Mouse (Mus musculus): ENCODE results near the gene Sucla2.
"Not testable (repeated sequence)": the region's sequence is repeated elsewhere in the genome, so short reads cannot be mapped to it uniquely, and the experiment has no call there.

- TF ChIP-seq CTCF (conservative IDR thresholded peaks at IDR 0.05 in 1 of 2, IDR thresholded peaks at IDR 0.05 in 1 of 2; ENCODE audit: low read depth in 2 of 2, low read length in 2 of 2); CHD1 (IDR thresholded peaks at IDR 0.05; ENCODE audit: low read depth, low read length); MAZ (IDR thresholded peaks at IDR 0.05; ENCODE audit: low read depth, low read length); POLR2A (IDR thresholded peaks at IDR 0.05; ENCODE audit: low read depth, low read length); ZNF384 (IDR thresholded peaks at IDR 0.05; ENCODE audit: low read depth, low read length); NRF1 (IDR thresholded peaks at IDR 0.05; ENCODE audit: low read depth, low read length); ZMIZ1 (IDR thresholded peaks at IDR 0.05; ENCODE audit: low read depth, low read length): not testable (repeated sequence)
These were observed 89.8 kb downstream of the Sucla2 start for GRCm38 (mm10) chr14:73614961-73615360.
